Mouse (Mus musculus): ENCODE results near the gene Crot. TPM values are rescaled to one million over a fixed set of nuclear protein-coding genes. Genes with fewer than 3 reads are reported as not detected.

Crot gene
- polyA plus RNA-seq, 1 experiment from 2014 or later, result 26.3 TPM

- no peak for DNase-seq (ENCODE audit: low spot score)
- 85% methylated on average over 3 of the region's 3 CpGs for WGBS
- no peaks in the 10 kb centered on the region for H3K9me3 ChIP-seq (ENCODE audit: low read length)
- no peak overlapping the region for H3K27ac ChIP-seq (ENCODE audit: low read length)
- no peak overlapping the region for H3K9ac ChIP-seq (replicated peaks; ENCODE audit: low read depth)
- H3K4me2 ChIP-seq (replicated peaks; ENCODE audit: low read depth, low read length), result no peak overlapping the region
- no peaks in the 10 kb centered on the region for H3K27me3 ChIP-seq (replicated peaks; ENCODE audit: insufficient read depth, low read length)
- peaks cover 27% of the 10 kb centered on the region; the same call in 1 of the 2 replicates for H3K36me3 ChIP-seq (ENCODE audit: insufficient read depth, low read length)
- ATAC-seq, result no peak
- H3K4me3 ChIP-seq (ENCODE audit: low read depth, low read length), result no peak overlapping the region
- TF ChIP-seq EP300 (IDR thresholded peaks at IDR 0.05), result no peak
- TF ChIP-seq CTCF (IDR thresholded peaks at IDR 0.05), result no peak
- H3K4me1 ChIP-seq (ENCODE audit: insufficient read depth, low read depth, low read length), result no peaks in the 10 kb centered on the region
Measured at GRCm38 (mm10) chr5:8985470-8985869, 11.7 kb downstream of the Crot start.

- H3K9ac ChIP-seq (replicated peaks; ENCODE audit: low read depth), result no peak overlapping the region
- DNase-seq (ENCODE audit: low spot score) (peak; percentile 65), ATAC-seq (peak; percentile 90)
- H3K27me3 ChIP-seq (replicated peaks; ENCODE audit: insufficient read depth, low read length), result no peaks in the 10 kb centered on the region
- TF ChIP-seq CTCF (IDR thresholded peaks at IDR 0.05) (no peak), EP300 (IDR thresholded peaks at IDR 0.05) (peak; percentile 24; the same call in 1 of the 2 replicates)
- no peaks in the 10 kb centered on the region for H3K9me3 ChIP-seq (ENCODE audit: low read length)
- peaks cover 16% of the 10 kb centered on the region; the same call in 1 of the 2 replicates for H3K36me3 ChIP-seq (ENCODE audit: insufficient read depth, low read length)
- H3K4me1 ChIP-seq (ENCODE audit: insufficient read depth, low read depth, low read length), result no peaks in the 10 kb centered on the region
- no peak overlapping the region for H3K4me2 ChIP-seq (replicated peaks; ENCODE audit: low read depth, low read length)
- no peak overlapping the region for H3K27ac ChIP-seq (ENCODE audit: low read length)
- no peak overlapping the region for H3K4me3 ChIP-seq (ENCODE audit: low read depth, low read length)
Measured at GRCm38 (mm10) chr5:8974721-8975120, 22.4 kb downstream of the Crot start.

- no peak overlapping the region for H3K4me2 ChIP-seq (replicated peaks; ENCODE audit: low read depth, low read length)
- WGBS, result 93% methylated on average over 7 of the region's 7 CpGs
- TF ChIP-seq CTCF (IDR thresholded peaks at IDR 0.05), result no peak
- no peak for TF ChIP-seq EP300 (IDR thresholded peaks at IDR 0.05)
- H3K9ac ChIP-seq (replicated peaks; ENCODE audit: low read depth), result no peak overlapping the region
- no peaks in the 10 kb centered on the region for H3K4me1 ChIP-seq (ENCODE audit: insufficient read depth, low read depth, low read length)
- H3K36me3 ChIP-seq (ENCODE audit: insufficient read depth, low read length), result peaks cover 19% of the 10 kb centered on the region; the same call in 1 of the 2 replicates
- H3K9me3 ChIP-seq (ENCODE audit: low read length), result no peaks in the 10 kb centered on the region
- H3K4me3 ChIP-seq (ENCODE audit: low read depth, low read length), result no peak overlapping the region
- DNase-seq (ENCODE audit: low spot score) (no peak), ATAC-seq (no peak)
- no peaks in the 10 kb centered on the region for H3K27me3 ChIP-seq (replicated peaks; ENCODE audit: insufficient read depth, low read length)
- H3K27ac ChIP-seq (ENCODE audit: low read length), result no peak overlapping the region
Measured at GRCm38 (mm10) chr5:8972355-8972754, 24.8 kb downstream of the Crot start.

- Histone ChIP-seq H3K9ac (replicated peaks; ENCODE audit: low read depth) (no peak overlapping the region), H3K4me1 (ENCODE audit: insufficient read depth, low read depth, low read length) (no peaks in the 10 kb centered on the region), H3K27me3 (replicated peaks; ENCODE audit: insufficient read depth, low read length) (no peaks in the 10 kb centered on the region), H3K36me3 (ENCODE audit: insufficient read depth, low read length) (peaks cover 26% of the 10 kb centered on the region; the same call in 1 of the 2 replicates), H3K4me2 (replicated peaks; ENCODE audit: low read depth, low read length) (no peak overlapping the region), H3K9me3 (ENCODE audit: low read length) (no peaks in the 10 kb centered on the region), H3K27ac (ENCODE audit: low read length) (no peak overlapping the region), H3K4me3 (ENCODE audit: low read depth, low read length) (no peak overlapping the region)
- ATAC-seq, result no peak
- no peak for DNase-seq (ENCODE audit: low spot score)
- 90% methylated on average over 2 of the region's 2 CpGs for WGBS
- TF ChIP-seq CTCF (IDR thresholded peaks at IDR 0.05), result no peak
- TF ChIP-seq EP300 (IDR thresholded peaks at IDR 0.05), result no peak
Measured at GRCm38 (mm10) chr5:8970694-8971093, 26.4 kb downstream of the Crot start.

DNA sequence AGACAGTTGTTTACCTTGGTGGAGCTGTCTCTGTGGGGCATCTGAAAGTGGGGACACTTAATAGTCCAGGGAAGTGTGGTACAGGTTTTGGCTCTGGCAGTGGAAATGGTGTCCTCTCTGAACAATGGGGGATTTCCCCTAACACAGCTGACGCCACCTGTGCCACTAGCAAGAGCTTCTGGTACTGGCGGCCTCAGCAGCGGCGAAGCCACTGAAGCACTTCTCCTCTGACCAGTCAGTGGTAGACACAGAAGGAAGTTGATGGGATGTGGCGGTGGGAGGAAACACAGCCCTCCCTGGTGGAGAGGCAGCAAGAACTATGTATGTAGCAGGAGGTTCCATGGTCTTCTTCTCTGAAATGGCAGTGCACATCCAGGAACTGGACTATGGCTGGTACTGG lies 32.6 kb downstream of the Crot start:
- Histone ChIP-seq H3K27me3 (replicated peaks; ENCODE audit: insufficient read depth, low read length) (no peaks in the 10 kb centered on the region), H3K4me2 (replicated peaks; ENCODE audit: low read depth, low read length) (no peak overlapping the region), H3K9me3 (ENCODE audit: low read length) (no peaks in the 10 kb centered on the region), H3K9ac (replicated peaks; ENCODE audit: low read depth) (no peak overlapping the region), H3K27ac (ENCODE audit: low read length) (no peak overlapping the region), H3K4me1 (ENCODE audit: insufficient read depth, low read depth, low read length) (no peaks in the 10 kb centered on the region), H3K36me3 (ENCODE audit: insufficient read depth, low read length) (peaks cover 20% of the 10 kb centered on the region; the same call in 1 of the 2 replicates), H3K4me3 (ENCODE audit: low read depth, low read length) (no peak overlapping the region)
- DNase-seq (ENCODE audit: low spot score) (no peak), ATAC-seq (no peak)
- 93% methylated on average over 5 of the region's 5 CpGs for WGBS
- TF ChIP-seq CTCF (IDR thresholded peaks at IDR 0.05), result no peak
- no peak for TF ChIP-seq EP300 (IDR thresholded peaks at IDR 0.05)

DNA sequence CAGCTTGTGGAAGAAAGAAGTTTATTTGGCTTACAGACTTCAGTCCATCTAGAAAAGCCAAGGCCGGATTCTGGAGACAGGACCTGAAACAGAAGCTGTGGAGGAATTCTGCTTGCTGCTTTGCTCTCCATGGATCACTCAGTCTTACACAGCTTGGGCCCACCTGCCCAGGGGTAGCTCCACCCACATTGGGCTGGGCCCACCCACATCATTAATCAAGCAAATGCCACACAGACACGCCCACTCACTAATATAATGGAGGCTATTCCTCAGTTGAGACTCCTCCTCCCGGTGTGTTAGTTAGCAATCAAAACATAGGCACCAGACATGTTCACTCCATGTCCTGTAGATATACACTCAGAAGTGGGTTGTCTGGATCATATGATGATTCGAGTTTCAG lies 36.6 kb downstream of the Crot start:
- H3K36me3 ChIP-seq (ENCODE audit: insufficient read depth, low read length), result peaks cover 12% of the 10 kb centered on the region; the same call in 1 of the 2 replicates
- DNase-seq (ENCODE audit: low spot score), result no peak
- TF ChIP-seq EP300 (IDR thresholded peaks at IDR 0.05) (no peak), CTCF (IDR thresholded peaks at IDR 0.05) (no peak)
- no peaks in the 10 kb centered on the region for H3K9me3 ChIP-seq (ENCODE audit: low read length)
- ATAC-seq, result no peak
- H3K27ac ChIP-seq (ENCODE audit: low read length), result no peak overlapping the region
- WGBS, result 79% methylated on average over 4 of the region's 4 CpGs
- H3K4me1 ChIP-seq (ENCODE audit: insufficient read depth, low read depth, low read length), result no peaks in the 10 kb centered on the region
- no peak overlapping the region for H3K4me3 ChIP-seq (ENCODE audit: low read depth, low read length)
- H3K9ac ChIP-seq (replicated peaks; ENCODE audit: low read depth), result no peak overlapping the region
- H3K27me3 ChIP-seq (replicated peaks; ENCODE audit: insufficient read depth, low read length), result no peaks in the 10 kb centered on the region
- no peak overlapping the region for H3K4me2 ChIP-seq (replicated peaks; ENCODE audit: low read depth, low read length)

GRCm38 (mm10) chr5:8955544-8955943 lies 41.6 kb downstream of the Crot start:
- H3K9me3 ChIP-seq (ENCODE audit: low read length), result no peaks in the 10 kb centered on the region
- ATAC-seq (no peak), DNase-seq (ENCODE audit: low spot score) (no peak)
- H3K4me3 ChIP-seq (ENCODE audit: low read depth, low read length), result no peak overlapping the region
- H3K27ac ChIP-seq (ENCODE audit: low read length), result no peak overlapping the region
- no peaks in the 10 kb centered on the region for H3K27me3 ChIP-seq (replicated peaks; ENCODE audit: insufficient read depth, low read length)
- no peak overlapping the region for H3K4me2 ChIP-seq (replicated peaks; ENCODE audit: low read depth, low read length)
- H3K36me3 ChIP-seq (ENCODE audit: insufficient read depth, low read length), result no peaks in the 10 kb centered on the region
- H3K4me1 ChIP-seq (ENCODE audit: insufficient read depth, low read depth, low read length), result no peaks in the 10 kb centered on the region
- no peak for TF ChIP-seq CTCF (IDR thresholded peaks at IDR 0.05)
- TF ChIP-seq EP300 (IDR thresholded peaks at IDR 0.05), result no peak
- WGBS, result 90% methylated on average over 3 of the region's 3 CpGs
- H3K9ac ChIP-seq (replicated peaks; ENCODE audit: low read depth), result no peak overlapping the region

Measured in lung, postnatal 0 days (tissue).